Mouse (Mus musculus) hindbrain, embryonic 12.5 days (tissue): ENCODE data around the gene Ncor2. TPM values are rescaled to one million over a fixed set of nuclear protein-coding genes. Genes with fewer than 3 reads are reported as not detected.

Experiments used
- polyA plus RNA-seq: library from polyadenylated mRNA; unstranded; fragments of >200 nt; fragmentation: Nextera tagmentation; extraction: Ambion mirVana; gene quantifications from 2 replicates; pipeline ENCODE4 v1.2.1, GENCODE M21; 2016

The Ncor2 gene
- polyA plus RNA-seq, 1 experiment from 2014 or later, result 31.0 TPM

Other genes with a start within 250 kb of the Ncor2 start
- 25.0 and 34.1 TPM in 2 replicates for gene Rflna, start 176.0 kb downstream of the Ncor2 start, polyA plus RNA-seq
- gene Scarb1, start 161.9 kb upstream of the Ncor2 start, polyA plus RNA-seq, result 28.6 and 29.7 TPM in 2 replicates
- gene Gm10382, start 210.1 kb upstream of the Ncor2 start, polyA plus RNA-seq, result 0.58 and 0.82 TPM in 2 replicates
- gene Ubc, start 211.0 kb upstream of the Ncor2 start, polyA plus RNA-seq, result 1,117 and 1,167 TPM in 2 replicates